Mouse (Mus musculus) thymus, postnatal 10 days (tissue): ENCODE measurements around the gene Egfem1.

Experiments
- DNase-seq, 2 experiments: peaks; one replicate each; pipeline ENCODE4 v3.0.0; 2021; ENCODE audit warnings: low spot score in 2 of 2

Gene Egfem1

GRCm38 (mm10) chr3:29081952-29082295, at the start of gene Egfem1:
Gene Egfem1, plus strand, starts transcription at chr3:29082023.
- no peak for DNase-seq

DNA sequence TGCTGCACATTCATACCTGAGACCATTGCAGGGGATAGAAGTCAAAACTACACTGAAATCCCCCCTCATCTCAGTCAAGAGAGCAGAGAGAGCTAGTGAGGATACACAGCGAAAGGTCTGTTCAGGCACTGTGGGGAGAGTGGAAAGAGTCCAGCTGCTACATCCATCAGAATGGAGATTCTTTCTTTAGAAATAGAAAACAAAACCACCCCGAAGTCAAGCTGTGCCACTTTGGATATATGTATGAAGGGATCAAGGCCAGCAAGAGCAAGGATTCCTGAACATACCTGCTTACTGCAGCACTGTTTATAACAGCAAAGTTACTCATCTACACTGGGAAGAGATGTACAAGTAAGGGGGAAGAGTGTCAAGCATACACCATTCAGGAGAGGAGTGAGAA, 48.7 kb upstream of the Egfem1 start:
- no peak for DNase-seq

DNA sequence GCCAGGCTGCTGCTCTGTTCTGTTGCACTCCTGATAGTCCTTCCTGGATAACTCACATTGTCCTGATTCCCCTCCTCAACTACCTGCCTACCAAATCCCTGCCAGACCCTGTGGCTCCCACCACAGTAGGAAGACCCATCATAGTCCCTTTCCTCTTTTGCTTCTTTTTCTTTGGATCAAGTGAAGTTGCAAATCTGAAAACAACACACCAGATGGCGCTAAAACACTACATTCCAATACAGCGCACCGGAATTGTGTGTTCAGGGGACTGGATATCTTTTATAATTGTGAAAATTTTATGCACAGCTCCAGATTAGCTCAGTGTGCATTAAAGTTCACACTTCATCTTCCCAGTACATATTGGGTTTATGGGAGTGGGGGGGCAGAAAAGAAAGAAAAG, 45.7 kb upstream of the Egfem1 start:
- DNase-seq: no peak

DNA sequence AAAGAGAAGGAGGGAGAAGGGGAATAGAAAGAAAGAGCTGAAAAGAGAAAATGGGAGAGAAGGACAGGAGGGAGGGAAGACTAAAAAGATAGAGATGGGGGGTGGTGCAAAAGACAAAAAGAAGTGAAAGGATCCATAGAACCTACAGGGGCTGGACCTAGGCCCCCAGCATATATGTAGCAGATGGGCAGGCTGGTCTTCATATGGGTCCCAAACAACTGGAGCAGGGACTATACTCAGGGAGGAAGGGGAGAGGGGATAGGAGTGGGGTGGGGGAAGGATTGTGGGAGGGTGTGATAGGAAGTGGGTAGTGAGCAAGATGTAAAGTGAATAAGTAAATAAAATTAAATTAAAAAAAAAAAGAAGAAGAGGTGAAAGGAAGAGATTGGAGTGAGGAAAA, 45.2 kb upstream of the Egfem1 start:
- DNase-seq: no peak

DNA sequence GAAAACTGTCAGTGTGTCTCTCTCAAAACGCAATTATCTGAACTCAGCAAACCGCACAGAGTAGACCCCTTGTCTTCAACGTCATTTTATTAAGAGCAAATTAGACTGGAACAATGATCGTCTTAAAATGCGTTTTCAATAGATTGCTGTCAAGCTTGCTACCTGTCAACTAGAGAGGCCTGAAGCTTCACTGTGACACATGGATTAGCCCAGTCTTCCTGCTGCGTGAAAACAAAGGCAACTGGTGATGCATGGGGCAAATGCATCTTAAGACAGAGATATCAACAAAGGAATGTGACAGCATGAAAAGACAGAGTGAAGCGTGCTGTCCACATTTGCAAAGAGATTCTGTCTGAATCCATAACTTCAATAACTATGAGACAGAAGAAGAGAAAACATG, 41.8 kb upstream of the Egfem1 start:
- DNase-seq: no peak

GRCm38 (mm10) chr3:29046281-29046680, 35.5 kb upstream of the Egfem1 start:
- DNase-seq: no peak

- DNase-seq: no peak
These were observed 34.4 kb upstream of the Egfem1 start for GRCm38 (mm10) chr3:29047273-29047932.

DNA sequence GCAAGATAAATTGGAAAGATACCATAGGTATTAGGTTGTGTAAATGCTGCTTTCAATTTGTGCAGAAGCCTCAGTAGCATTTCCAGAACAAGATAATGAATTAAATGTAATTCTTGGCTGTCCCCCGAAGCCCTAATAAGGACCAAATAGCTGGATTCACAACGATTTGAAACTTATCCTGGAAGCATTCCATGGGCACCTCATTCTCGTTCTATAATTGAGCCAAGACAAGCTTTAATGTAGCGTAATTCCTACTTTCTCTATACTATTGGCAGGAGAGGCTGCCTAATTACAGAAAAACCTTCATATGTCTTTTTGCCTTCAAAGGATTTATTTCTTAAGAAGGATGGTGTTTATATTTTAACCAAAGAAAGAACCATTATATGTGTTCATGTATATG, 18.7 kb upstream of the Egfem1 start:
- DNase-seq: no peak

DNA sequence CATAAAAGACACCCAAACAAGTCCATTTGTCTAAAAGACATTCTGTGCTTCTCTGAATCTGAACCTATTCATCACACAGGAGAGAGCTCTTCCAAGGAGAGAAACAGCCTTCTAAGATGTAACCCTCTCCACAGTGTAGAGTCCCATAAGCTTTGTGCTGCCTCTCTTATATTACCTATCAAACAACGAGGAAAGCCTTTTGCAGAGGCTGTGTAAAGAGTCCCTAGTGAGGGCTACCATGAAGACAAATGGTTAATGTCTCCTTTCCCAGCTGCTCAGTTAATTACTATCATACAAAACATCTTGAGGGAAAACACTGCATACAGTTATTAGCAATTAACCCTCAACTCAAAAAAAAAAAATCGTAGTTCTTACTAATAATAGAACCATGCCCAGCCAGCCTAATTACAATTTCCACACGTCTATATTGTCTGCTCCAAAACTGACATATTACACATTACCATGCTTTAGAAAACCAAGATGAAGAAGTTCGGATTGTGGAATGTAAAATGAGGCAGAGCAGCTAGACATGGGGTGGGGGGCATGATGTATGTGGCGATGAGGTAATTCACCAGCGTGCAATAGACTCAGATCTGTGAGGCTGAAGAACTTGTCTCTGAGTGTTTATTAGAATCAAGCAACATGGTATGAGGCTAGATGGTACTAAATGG, 13.3 kb upstream of the Egfem1 start:
- no peak for DNase-seq

GRCm38 (mm10) chr3:29071315-29071714, 10.5 kb upstream of the Egfem1 start:
- no peak for DNase-seq

- DNase-seq: no peak
These were observed 306 bp upstream of the Egfem1 start for GRCm38 (mm10) chr3:29081517-29081916.

DNA sequence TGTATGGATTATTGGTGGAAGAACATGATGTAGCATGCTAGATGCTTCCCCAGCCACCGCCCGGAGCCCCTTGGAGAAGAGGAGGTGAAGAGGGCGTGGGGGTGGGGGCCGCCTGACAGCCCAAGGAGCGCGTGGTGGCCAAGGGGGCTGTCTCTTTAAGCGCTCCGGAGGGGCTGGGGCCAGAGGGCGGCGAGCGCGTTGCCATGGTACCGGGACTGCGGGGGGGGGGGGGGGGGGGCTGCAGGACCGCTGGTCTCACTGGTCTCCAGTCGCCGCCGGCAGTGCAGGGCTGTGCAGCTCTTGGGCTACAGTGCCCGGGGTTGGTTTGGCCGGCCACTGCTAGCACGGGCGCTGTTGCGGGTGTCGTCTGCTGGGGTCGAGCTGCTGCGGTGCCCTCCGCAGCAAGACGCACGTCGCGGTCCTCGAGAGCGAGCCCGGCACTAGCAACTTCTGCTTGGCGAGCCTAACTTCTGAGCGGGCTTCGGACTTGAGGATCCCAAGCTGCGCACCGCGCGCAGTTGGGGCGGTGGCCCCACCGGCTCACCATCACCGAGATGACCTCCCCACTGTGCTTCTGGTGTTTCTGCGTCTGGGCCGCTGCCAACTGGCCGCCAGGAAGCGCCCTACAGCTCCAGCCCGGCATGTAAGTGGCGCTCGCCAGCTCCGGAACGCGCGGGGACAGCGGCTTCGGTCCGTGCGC, 623 bp downstream of the Egfem1 start:
- DNase-seq: no peak

DNA sequence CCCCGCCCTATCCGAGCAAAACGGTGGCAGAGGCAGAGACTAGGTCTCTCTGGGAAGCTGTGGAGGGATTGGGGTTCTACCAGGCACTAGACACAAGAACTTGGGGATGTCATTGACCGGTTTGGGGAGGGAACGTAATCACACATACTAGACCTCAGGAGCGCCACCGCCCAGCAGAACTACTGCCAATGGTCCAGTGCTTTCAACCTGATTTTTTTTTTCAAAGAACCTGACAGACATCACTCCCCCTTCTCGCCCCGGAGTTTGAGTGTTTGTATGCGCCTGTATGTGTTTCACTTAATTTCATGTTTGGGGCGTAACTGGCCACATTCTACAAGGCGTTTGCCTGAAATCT, 1.1 kb downstream of the Egfem1 start:
- no peak for DNase-seq

GRCm38 (mm10) chr3:29098467-29098866, 16.6 kb downstream of the Egfem1 start:
- no peak for DNase-seq

- DNase-seq: no peak
These were observed 24.3 kb downstream of the Egfem1 start for GRCm38 (mm10) chr3:29106016-29106723.

DNA sequence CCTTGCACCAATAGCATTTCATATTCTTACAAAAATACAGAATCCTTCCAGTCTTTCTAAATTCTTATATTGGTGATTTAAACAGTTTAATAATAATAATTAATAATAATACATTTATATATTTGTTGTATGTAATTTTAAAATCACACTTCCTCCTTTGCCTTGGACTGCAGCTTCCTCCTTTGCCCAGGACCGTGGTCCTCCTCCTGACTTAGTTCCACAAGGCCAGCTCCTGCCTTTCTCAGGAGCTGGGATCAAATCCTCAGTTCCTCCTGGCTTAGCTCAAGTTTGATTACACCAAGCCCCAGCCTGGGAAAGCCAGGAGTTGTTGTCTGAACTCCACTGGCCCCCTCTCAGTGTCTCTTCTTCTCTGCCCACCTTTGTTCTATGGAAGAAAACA, 25.3 kb downstream of the Egfem1 start:
- DNase-seq: no peak

DNA sequence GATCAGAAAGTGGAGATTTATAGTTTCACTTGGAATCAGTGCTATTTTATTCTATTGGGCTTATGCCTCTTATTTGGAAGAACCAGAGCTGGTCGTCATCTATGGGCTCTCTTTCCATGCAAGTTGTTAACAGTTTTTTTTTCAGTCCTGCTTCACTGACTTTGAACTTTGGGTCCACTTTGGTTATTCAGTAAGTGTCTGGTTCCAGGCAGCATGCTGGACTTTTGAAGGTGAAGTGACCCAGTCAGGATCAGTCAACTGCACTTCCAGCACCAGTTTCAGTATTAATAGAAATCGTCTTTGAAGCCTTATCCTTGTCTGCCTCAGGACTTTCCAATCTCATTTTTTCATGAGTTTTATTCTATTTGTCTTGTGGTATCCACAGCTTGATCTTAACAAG, 28.5 kb downstream of the Egfem1 start:
- no peak for DNase-seq

DNA sequence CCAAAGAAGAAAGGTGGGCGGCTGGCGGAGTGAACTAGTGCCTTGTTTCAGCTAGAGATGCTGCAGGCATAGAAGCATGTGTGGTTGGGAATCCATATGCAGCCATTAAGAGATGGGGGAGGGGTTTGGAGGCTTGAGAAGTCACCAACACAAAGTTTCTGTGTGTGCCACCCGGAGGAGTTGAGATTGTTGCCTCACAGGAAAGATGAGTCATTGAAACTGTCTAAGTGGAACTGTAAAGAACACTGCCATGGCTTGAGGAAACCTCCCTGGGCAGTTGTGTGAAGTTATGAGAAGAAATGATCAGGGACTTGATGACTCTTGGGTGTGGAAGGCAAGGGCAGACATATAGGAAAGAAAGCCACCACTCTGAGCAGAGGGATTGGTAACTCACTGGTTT, 32.7 kb downstream of the Egfem1 start:
- DNase-seq: no peak

DNA sequence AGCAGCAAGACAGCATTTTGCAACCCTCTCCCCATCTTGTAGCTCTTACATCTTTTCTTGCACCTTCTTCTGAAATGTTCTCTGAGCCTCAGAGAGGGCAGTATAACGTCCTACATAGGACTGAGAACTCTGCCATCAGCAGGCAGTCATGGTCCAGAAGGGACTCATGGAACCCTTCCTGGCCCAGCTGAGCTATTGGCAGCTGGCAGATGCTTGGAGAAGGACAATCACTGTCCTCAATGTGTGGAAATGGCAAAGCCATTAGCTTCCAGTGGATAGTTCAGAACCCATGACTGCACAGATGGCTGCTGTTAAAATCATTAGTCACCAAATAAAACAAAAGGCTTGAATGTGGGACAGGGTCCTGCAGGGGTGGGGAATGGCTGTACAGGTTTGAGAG, 35.6 kb downstream of the Egfem1 start:
- DNase-seq: no peak

GRCm38 (mm10) chr3:29122556-29122955, 40.7 kb downstream of the Egfem1 start:
- no peak for DNase-seq

DNA sequence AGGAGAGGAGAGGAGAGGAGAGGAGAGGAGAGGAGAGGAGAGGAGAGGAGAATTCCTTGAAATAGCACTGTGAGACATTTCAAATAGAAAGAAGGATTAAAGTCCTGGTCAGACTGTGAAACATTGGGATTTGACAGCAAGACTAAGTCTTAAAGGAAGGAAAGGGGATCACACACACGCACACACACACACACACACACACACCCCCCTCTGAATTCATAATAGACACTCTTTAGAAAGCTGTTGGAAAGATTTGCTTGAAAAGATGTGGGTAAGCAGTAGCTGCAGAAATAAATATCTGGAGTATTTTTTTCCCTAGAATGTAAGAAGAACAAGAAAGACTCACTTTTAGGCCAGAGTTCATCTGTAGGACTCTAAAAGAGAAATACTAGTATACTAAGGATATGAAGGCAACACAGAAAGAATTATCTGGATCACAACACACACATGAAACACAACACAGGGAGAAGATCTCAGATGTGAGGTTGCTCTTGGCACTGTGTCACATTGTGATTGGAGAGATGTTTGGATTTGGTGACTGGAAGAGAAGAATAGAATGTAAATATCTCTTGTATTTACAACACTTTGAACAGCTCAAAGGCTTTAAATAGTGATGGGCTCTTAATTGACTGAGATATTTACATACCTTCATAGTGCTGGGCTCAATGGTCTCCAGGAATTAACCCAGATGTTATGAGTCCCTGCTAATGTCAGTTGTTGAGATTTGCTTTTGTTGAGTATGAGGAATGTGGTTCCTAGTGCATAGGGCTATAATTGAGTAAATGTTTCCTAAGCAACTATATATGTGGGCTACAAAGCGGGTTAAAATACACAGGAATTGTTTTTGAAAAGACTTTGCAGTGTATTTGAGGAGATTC, 50.5 kb downstream of the Egfem1 start:
- DNase-seq: no peak

- no peak for DNase-seq
These were observed 52.7 kb downstream of the Egfem1 start for GRCm38 (mm10) chr3:29134509-29134908.
